Mouse (Mus musculus) small intestine, adult 2 months (tissue): ENCODE results near the gene Acaca. TPM values are rescaled to one million over a fixed set of nuclear protein-coding genes. Genes with fewer than 3 reads are reported as not detected.

ENCODE experiments used
- H3K27ac ChIP-seq: fragments of 200-500 bp; 2 replicates; pipeline ENCODE4 v1.5.1; 2012; ENCODE audit warnings: low read depth, low read length, control low read depth, inconsistent platforms; ENCODE audit not compliant: insufficient read depth
- H3K27me3 ChIP-seq: fragments of 200-500 bp; 2 replicates; pipeline ENCODE4 v1.6.1; 2012; ENCODE audit warnings: mild to moderate bottlenecking, moderate library complexity, low read length, inconsistent platforms; ENCODE audit not compliant: control insufficient read depth, insufficient read depth
- H3K36me3 ChIP-seq: fragments of 200-500 bp; 2 replicates; pipeline ENCODE4 v1.6.1; 2012; ENCODE audit warnings: mild to moderate bottlenecking, low read length, control low read depth, inconsistent platforms; ENCODE audit not compliant: control insufficient read depth, insufficient read depth
- H3K4me1 ChIP-seq: fragments of 200-500 bp; 2 replicates; pipeline ENCODE4 v1.6.1; 2012; ENCODE audit warnings: low read length, inconsistent platforms, mixed read lengths; ENCODE audit not compliant: control insufficient read depth, insufficient read depth, insufficient read length
- H3K4me3 ChIP-seq: fragments of 200-500 bp; 2 replicates; pipeline ENCODE4 v1.5.1; 2012; ENCODE audit warnings: low read depth, mild to moderate bottlenecking, control low read depth, inconsistent platforms, low read length, moderate library complexity
- CTCF ChIP-seq: fragments of 200-500 bp; IDR thresholded peaks from 2 replicates; pipeline ENCODE4 v1.5.1; 2012; ENCODE audit warnings: low read depth, mild to moderate bottlenecking, control low read depth, inconsistent platforms, low read length, moderate library complexity, mixed read lengths; ENCODE audit not compliant: insufficient replicate concordance, insufficient read length; ENCODE audit errors: extremely low read depth
- POLR2A ChIP-seq: fragments of 200-500 bp; IDR thresholded peaks from 2 replicates; pipeline ENCODE4 v1.6.1; 2012; ENCODE audit warnings: low read depth, mild to moderate bottlenecking, control low read depth, inconsistent platforms, low read length, moderate library complexity
- WGBS: fragments of 180-500 bp; shearing (Covaris S2); methylation state at CpG from one replicate; pipeline ENCODE4 v1.1.7; 2018; 5-methylcytosine and 5-hydroxymethylcytosine counted together
- polyA plus RNA-seq: library from polyadenylated mRNA; depleted of rRNA; stranded (reverse); fragments of >200 nt; gene quantifications from 2 replicates; pipeline ENCODE4 v1.2.3, GENCODE M21; 2012

Acaca gene
- polyA plus RNA-seq, 1 experiment = 4.0 TPM

- TF ChIP-seq CTCF (no peak), POLR2A (no peak)
- Histone ChIP-seq H3K36me3 (peaks cover 13% of the 10 kb centered on the region), H3K4me1 (no peaks in the 10 kb centered on the region), H3K27me3 (no peaks in the 10 kb centered on the region), H3K4me3 (no peak overlapping the region), H3K27ac (no peak overlapping the region)
- WGBS = 61% methylated on average over 3 of the region's 3 CpGs
Observed at GRCm38 (mm10) chr11:84290781-84291180, 161.3 kb downstream of the Acaca start.

- 83% methylated on average over 3 of the region's 3 CpGs for WGBS
- no peak overlapping the region for H3K27ac ChIP-seq
- no peaks in the 10 kb centered on the region for H3K4me1 ChIP-seq
- peaks cover 9% of the 10 kb centered on the region for H3K36me3 ChIP-seq
- no peak overlapping the region for H3K4me3 ChIP-seq
- no peaks in the 10 kb centered on the region for H3K27me3 ChIP-seq
- TF ChIP-seq CTCF = no peak
- TF ChIP-seq POLR2A = no peak
Observed at GRCm38 (mm10) chr11:84292532-84292931, 163.1 kb downstream of the Acaca start.

GRCm38 (mm10) chr11:84293288-84293687 lies 163.8 kb downstream of the Acaca start:
- Histone ChIP-seq H3K4me3 (no peak overlapping the region), H3K36me3 (peaks cover 9% of the 10 kb centered on the region), H3K27ac (no peak overlapping the region), H3K4me1 (no peaks in the 10 kb centered on the region), H3K27me3 (no peaks in the 10 kb centered on the region)
- TF ChIP-seq POLR2A (no peak), CTCF (no peak)
- WGBS = 90% methylated on average over 3 of the region's 3 CpGs

- Histone ChIP-seq H3K27ac (no peak overlapping the region), H3K4me1 (no peaks in the 10 kb centered on the region), H3K27me3 (no peaks in the 10 kb centered on the region), H3K36me3 (peaks cover 13% of the 10 kb centered on the region), H3K4me3 (no peak overlapping the region)
- 85% methylated on average over 2 of the region's 2 CpGs for WGBS
- no peak for TF ChIP-seq CTCF
Observed at GRCm38 (mm10) chr11:84296337-84296736, 166.9 kb downstream of the Acaca start.

GRCm38 (mm10) chr11:84305474-84305873 lies 176.0 kb downstream of the Acaca start:
- peaks cover 7% of the 10 kb centered on the region for H3K36me3 ChIP-seq
- H3K4me3 ChIP-seq = no peak overlapping the region
- no peaks in the 10 kb centered on the region for H3K27me3 ChIP-seq
- no peak for TF ChIP-seq POLR2A
- TF ChIP-seq CTCF = no peak
- H3K4me1 ChIP-seq = no peaks in the 10 kb centered on the region
- 87% methylated on average over 1 of the region's 1 CpGs for WGBS
- H3K27ac ChIP-seq = no peak overlapping the region

- peaks cover 6% of the 10 kb centered on the region; the same call in 1 of the 2 replicates for H3K36me3 ChIP-seq
- no peaks in the 10 kb centered on the region for H3K4me1 ChIP-seq
- H3K27ac ChIP-seq = no peak overlapping the region
- TF ChIP-seq POLR2A (no peak), CTCF (no peak)
- no peaks in the 10 kb centered on the region for H3K27me3 ChIP-seq
- no peak overlapping the region for H3K4me3 ChIP-seq
- 95% methylated on average over 6 of the region's 6 CpGs for WGBS
Observed at GRCm38 (mm10) chr11:84306158-84306742, 176.8 kb downstream of the Acaca start.

GRCm38 (mm10) chr11:84324032-84324752 lies 194.7 kb downstream of the Acaca start:
- Histone ChIP-seq H3K36me3 (peaks cover 15% of the 10 kb centered on the region), H3K27me3 (no peaks in the 10 kb centered on the region), H3K4me3 (no peak overlapping the region), H3K4me1 (no peaks in the 10 kb centered on the region), H3K27ac (no peak overlapping the region)
- WGBS = 79% methylated on average over 7 of the region's 7 CpGs
- no peak for TF ChIP-seq POLR2A
